Mouse (Mus musculus) E14TG2a.4 (cell line): ENCODE measurements around the gene Inhbb.
A peak's percentile ranks its signal among the peaks of the same experiment; 100 is the strongest.

Experiments used
- CTCF ChIP-seq: conservative IDR thresholded peaks from 2 replicates; pipeline ENCODE4 v1.5.1; 2014; ENCODE audit warnings: low read length
- NANOG ChIP-seq: IDR thresholded peaks from 2 replicates; pipeline ENCODE4 v1.6.1; 2014; ENCODE audit warnings: borderline replicate concordance, low read length, mixed read lengths
- POU5F1 ChIP-seq: IDR thresholded peaks from 2 replicates; pipeline ENCODE4 v1.6.1; 2014; ENCODE audit warnings: low read length, borderline replicate concordance

DNA sequence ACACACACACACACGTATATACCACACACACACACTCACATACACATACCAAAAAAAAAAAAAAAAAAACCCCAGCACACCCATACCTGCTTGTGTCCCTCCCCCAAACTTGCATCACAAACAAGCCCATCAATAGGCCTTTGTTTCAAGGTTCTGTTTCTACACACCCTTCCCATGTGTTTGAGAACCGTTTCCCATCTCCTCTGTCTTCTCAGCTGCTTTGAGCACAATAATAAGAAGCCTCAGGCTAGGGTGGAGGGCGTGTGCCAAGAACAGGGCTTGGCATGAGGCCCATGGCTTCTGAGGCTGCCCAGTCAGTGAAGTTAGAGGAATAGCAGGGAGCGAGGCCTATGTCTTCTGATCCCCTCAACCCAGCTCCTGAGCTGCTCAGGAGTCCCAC, 31.7 kb upstream of the Inhbb start:
- TF ChIP-seq CTCF: no peak
- peak; percentile 94 for TF ChIP-seq NANOG
- TF ChIP-seq POU5F1: peak; percentile 96
